Mouse (Mus musculus) thymus, postnatal 25 days (tissue): ENCODE data around the gene Nckap1.

Experiments used
- DNase-seq: peaks from one replicate; pipeline ENCODE4 v3.0.0; 2022

The Nckap1 gene

GRCm38 (mm10) chr2:80581043-80581711, at the start of gene Nckap1:
Nckap1 (minus strand) TSS chr2:80581380.
- DNase-seq: peak; percentile 85

- DNase-seq: no peak
These were observed 43.3 kb upstream of the Nckap1 start for GRCm38 (mm10) chr2:80624523-80624922.

GRCm38 (mm10) chr2:80621921-80622320, 40.7 kb upstream of the Nckap1 start:
- no peak for DNase-seq

- DNase-seq: no peak
These were observed 37.8 kb upstream of the Nckap1 start for GRCm38 (mm10) chr2:80618991-80619390.

GRCm38 (mm10) chr2:80616854-80617737, 35.9 kb upstream of the Nckap1 start, which contains the start of the genes Dusp19 and Nup35:
Dusp19 (plus strand) TSS chr2:80617045.
Nup35 (plus strand) TSS chr2:80617236.
- peak; percentile 96 for DNase-seq

GRCm38 (mm10) chr2:80612796-80613195, 31.6 kb upstream of the Nckap1 start:
- no peak for DNase-seq

- no peak for DNase-seq
These were observed 31.1 kb upstream of the Nckap1 start for GRCm38 (mm10) chr2:80612286-80612685.

- DNase-seq: no peak
These were observed 22.7 kb upstream of the Nckap1 start for GRCm38 (mm10) chr2:80603771-80604426.

GRCm38 (mm10) chr2:80602756-80603155, 21.6 kb upstream of the Nckap1 start:
- no peak for DNase-seq

GRCm38 (mm10) chr2:80600611-80601010, 19.4 kb upstream of the Nckap1 start:
- no peak for DNase-seq

- DNase-seq: no peak
These were observed 18.7 kb upstream of the Nckap1 start for GRCm38 (mm10) chr2:80599850-80600249.

GRCm38 (mm10) chr2:80596960-80597359, 15.8 kb upstream of the Nckap1 start:
- no peak for DNase-seq

GRCm38 (mm10) chr2:80594215-80594918, 13.2 kb upstream of the Nckap1 start:
- no peak for DNase-seq

GRCm38 (mm10) chr2:80582356-80582755, 1.2 kb upstream of the Nckap1 start:
- DNase-seq: no peak

- DNase-seq: peak; percentile 16
These were observed 744 bp downstream of the Nckap1 start for GRCm38 (mm10) chr2:80580311-80580961.

GRCm38 (mm10) chr2:80579253-80579891, 1.8 kb downstream of the Nckap1 start:
- no peak for DNase-seq

- DNase-seq: no peak
These were observed 3.9 kb downstream of the Nckap1 start for GRCm38 (mm10) chr2:80577286-80577685.

- no peak for DNase-seq
These were observed 10.5 kb downstream of the Nckap1 start for GRCm38 (mm10) chr2:80570656-80571055.

- no peak for DNase-seq
These were observed 13.8 kb downstream of the Nckap1 start for GRCm38 (mm10) chr2:80567411-80567810.

- no peak for DNase-seq
These were observed 18.9 kb downstream of the Nckap1 start for GRCm38 (mm10) chr2:80562253-80562652.

- DNase-seq: no peak
These were observed 19.7 kb downstream of the Nckap1 start for GRCm38 (mm10) chr2:80561478-80561877.

- DNase-seq: no peak
These were observed 20.4 kb downstream of the Nckap1 start for GRCm38 (mm10) chr2:80560773-80561172.
